Mouse (Mus musculus): ENCODE results near the gene Ptprz1. TPM values are rescaled to one million over a fixed set of nuclear protein-coding genes. Genes with fewer than 3 reads are reported as not detected.

The Ptprz1 gene
- not detected in 2 replicates for total RNA-seq (2023)

DNA sequence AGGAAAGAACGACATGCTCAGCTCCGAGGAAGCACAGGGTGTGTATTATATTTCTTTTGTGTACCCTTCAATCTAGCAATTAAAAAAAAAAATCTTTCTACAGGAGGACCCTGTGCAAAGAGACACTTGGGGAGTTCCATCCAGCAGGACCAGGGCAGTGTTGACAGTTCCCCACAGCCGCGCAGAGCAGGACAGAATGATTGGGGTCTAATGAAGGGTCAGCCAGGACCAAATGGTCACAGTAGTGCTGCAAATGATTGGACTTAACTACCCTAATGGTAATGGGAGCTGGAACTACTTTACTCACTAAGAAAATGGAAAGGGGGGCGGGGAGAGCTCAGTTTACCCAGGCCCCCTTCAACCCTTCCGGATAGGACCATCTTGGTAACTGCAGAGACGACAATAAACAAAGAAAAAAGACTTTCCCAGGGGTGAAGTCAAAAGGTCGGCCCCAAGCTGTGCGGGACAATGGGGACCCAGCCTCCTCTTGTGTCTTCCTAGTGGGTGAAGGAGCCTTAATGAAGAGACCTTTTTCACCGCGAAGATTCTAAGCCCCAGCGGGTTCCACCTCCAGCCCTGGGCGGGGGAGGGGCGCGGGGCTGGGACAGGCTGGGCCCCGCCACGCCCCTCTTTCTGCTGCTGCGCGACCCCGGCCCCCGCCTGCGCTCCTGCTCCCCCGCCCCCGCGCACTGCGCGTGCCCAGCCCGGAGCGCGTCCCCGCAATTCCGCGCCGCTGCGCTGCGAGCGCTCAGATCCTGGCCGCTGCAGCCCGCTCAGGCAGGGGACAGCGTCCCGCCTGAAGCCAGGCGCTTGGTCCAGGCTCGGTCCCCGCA lies at the start of gene Ptprz1:
Gene Ptprz1 (plus strand): TSS at position 722 of the 833 bp plus-strand sequence.

Measured in neutrophil, adult 65 days (primary cell).